Mouse (Mus musculus): Measurements from ENCODE around the gene Tspan14. TPM values are rescaled to one million over a fixed set of nuclear protein-coding genes. Genes with fewer than 3 reads are reported as not detected.

The Tspan14 gene
- total RNA-seq, 2 experiments from 2014 or later, result 50.2 to 52.1 TPM

DNA sequence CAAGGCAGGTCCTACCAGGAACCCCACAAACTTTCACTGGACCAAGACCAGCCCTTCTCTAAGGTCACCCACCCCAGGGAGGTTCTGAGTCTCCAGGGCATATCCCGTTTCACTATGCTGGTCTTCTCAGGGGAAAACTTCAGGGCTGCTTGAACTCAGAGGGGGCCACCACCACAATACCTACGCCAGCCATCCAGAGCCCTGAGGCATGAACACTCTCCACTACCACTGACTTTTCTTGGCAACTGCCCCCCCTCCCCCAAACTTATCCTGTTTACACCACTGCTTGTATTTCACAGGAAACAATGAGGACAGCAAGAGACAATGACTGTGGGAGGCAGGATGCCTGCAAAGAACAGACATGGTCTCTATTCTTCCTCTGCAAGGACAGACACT is 7.6 kb downstream of the Tspan14 start:
- intact Hi-C loops (cut with DNase I), result no loop called here
- no peak for TF ChIP-seq CTCF (IDR thresholded peaks at IDR 0.05)
- Histone ChIP-seq H3K4me3 (no peak overlapping the region), H3K27ac (peak overlapping the region; percentile 95)
- DNase-seq (ENCODE audit: extremely low spot score in 1 of 2, low spot score in 2 of 2), result no peak

DNA sequence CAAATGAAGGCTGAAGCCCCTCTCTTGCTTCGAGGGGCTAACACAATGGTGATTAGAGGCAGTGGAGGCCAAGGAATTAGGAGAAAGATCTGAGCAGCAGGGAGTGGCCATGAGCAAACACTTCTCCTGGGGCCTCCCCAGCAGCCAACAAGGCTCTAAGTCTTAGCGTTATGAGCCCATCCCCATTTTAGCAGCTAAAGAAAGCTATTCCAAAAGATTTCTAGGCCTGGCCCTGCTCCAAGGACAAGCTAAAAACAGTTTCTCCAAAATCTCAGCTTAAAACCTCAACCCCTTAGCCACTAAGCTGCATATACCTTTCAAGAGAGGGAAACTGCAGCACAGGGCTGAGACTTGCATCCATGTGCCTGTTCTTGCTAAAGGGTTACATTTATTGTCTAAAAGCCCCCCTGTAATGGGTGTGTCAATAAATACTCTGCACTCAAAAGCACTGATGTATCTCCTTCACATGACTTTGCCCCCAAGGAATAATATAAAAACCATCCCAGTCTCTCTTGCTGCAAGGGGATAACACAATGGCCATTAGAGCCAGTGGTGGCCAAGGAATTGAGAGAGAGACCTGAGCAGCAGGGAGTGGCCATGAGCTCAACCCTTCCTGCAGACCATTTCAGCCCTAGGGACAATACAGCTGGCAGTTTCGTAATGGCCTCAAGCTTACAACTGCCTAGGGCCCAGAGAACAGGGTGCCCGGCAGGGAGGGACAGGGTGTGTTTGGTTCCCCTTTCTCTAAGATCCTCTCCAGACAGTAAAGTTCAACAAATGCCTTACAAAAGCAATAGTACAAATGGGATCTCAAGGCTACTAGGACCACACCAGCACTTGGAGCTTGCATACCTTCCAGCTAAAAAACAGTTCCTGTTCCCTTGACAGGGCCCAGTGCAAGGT is 8.3 kb downstream of the Tspan14 start:
- peak overlapping the region; percentile 95 for H3K27ac ChIP-seq
- peak; percentile 46 to 56 for DNase-seq (ENCODE audit: extremely low spot score in 1 of 2, low spot score in 2 of 2)
- H3K4me3 ChIP-seq, result no peak overlapping the region
- intact Hi-C loops (cut with DNase I), result no loop called here
- TF ChIP-seq CTCF (IDR thresholded peaks at IDR 0.05), result no peak

DNA sequence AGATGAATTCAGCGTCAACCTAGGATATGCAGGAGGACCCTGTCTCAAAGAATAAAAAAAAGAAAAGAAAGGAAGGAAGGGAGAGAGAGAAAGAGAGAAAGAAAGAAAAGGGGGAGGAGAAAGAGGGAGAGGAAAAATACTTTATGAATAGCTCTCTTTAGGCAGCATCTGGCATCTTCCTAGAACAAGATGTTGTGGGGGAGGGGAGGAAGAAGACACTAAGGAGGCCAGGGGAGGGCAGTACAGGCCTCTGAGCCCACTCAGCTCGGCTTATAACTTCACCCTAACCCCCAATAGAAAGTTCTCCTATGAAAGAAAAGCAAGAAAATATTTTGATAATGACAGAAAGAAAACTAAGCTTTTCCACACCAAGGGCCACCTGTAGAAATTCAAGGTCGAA is 9.0 kb downstream of the Tspan14 start:
- intact Hi-C loops (cut with DNase I), result no loop called here

DNA sequence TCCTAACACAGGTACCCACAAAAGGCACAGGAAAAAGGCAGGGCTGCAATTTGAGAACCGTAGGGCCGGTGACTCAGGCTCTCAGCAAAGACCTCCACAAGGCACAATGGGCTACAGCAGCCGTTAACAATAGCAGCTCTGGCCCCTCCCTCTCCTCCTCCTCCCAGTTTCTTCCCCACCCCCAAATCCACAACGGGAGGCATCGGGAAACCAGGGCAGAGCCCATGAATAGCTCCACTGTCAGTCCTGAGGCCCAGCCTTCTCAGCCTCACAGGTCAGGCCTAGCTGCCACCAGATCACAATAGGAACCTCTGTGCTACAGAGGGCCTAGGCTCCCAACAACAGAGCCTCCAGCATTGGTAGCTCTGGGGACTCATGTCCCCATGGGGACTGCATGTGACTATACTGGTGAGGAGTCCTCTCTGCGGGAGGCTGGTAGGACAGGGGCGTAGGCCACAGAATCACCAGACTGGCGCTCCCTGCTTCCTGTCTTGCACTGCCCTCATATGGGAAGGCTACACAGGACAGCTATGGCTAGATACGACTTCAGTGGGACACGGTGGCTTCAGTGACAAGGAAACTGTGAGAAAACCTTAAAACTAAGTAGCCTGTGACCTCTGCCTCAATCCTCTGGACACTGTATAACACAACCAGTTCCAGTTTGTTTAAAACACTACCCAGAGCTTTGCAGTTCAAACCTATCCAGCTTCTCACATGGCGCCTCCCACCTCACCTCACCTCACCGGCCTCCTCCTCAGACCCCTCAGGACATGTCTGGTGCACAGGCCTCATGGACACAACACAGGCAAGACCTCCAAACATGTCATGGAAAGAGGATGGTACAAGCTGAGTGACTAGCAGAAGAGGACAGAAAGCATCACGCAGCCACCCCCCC is 10.1 kb downstream of the Tspan14 start:
- peak; percentile 15 for TF ChIP-seq CTCF (IDR thresholded peaks at IDR 0.05)
- Histone ChIP-seq H3K27ac (peak overlapping the region; percentile 95), H3K4me3 (0 out of 2 replicates have a peak overlapping the region, but pooled peaks have one; percentile 1)
- intact Hi-C loops (cut with DNase I), result no loop called here
- DNase-seq (ENCODE audit: extremely low spot score in 1 of 2, low spot score in 2 of 2), result peak; percentile 67

More for the DNA sequence above, 9.0 kb downstream of the Tspan14 start:
- DNase-seq (ENCODE audit: extremely low spot score in 1 of 2, low spot score in 2 of 2), result no peak
- TF ChIP-seq CTCF (IDR thresholded peaks at IDR 0.05), result no peak
- Histone ChIP-seq H3K27ac (peak overlapping the region; percentile 95), H3K4me3 (no peak overlapping the region)

DNA sequence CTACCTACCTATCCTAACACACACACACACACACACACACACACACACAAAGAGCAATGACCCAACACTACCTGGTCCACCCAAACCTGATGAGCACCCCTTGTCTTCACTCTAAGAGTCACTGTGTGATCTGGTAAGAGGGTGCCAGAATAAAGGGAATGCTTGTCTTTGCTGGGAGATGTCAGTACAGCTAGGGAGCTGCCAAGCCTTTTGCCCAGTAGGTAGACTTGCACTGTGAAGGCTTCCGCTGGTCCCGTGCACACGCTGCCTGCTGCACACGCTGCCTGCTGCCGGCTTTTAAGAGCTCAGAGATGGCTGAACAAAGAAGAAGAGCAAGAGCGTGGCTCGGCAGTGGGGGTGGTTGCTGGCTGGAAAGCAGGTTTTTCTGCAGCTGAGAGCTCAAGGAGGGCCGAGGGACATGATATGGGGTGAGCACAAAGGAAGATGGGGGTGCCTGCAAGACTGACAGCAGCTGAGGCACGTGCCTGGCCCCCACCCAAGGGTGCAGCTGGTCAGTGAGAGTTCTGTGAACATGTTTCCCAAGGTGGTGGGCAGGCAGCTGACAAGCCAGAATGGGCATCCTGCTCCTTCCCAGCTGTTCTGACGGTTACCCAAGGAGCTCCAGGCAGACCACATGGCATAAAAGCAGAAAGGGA is 10.9 kb downstream of the Tspan14 start:
- TF ChIP-seq CTCF (IDR thresholded peaks at IDR 0.05), result no peak
- Histone ChIP-seq H3K27ac (peak overlapping the region; percentile 95), H3K4me3 (0 out of 2 replicates have a peak overlapping the region, but pooled peaks have one; percentile 1)
- intact Hi-C loops (cut with DNase I), result no loop called here
- DNase-seq (ENCODE audit: extremely low spot score in 1 of 2, low spot score in 2 of 2), result peak; percentile 68 to 83

DNA sequence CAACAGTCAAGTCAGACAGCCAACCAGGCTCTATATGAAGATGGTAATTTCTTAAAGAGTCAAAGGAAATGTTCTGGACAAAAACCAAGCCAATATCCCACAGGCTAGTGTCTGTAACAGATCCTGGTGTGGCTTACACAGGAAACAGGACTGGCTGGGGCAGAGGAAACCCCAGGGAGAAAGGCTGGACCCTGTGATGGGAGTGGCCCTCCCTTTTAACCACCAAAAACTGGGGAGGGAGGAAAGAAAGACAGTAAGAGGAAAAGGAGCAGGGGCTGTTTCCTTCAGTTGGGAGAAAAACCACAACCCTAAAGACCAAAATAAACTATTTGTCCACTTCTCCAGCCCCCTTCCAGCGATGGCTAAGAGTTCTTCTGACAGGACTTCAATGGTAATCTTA is 11.5 kb downstream of the Tspan14 start:
- peak overlapping the region; percentile 95 for H3K27ac ChIP-seq
- DNase-seq (ENCODE audit: extremely low spot score in 1 of 2, low spot score in 2 of 2), result no peak
- intact Hi-C loops (cut with DNase I), result no loop called here

DNA sequence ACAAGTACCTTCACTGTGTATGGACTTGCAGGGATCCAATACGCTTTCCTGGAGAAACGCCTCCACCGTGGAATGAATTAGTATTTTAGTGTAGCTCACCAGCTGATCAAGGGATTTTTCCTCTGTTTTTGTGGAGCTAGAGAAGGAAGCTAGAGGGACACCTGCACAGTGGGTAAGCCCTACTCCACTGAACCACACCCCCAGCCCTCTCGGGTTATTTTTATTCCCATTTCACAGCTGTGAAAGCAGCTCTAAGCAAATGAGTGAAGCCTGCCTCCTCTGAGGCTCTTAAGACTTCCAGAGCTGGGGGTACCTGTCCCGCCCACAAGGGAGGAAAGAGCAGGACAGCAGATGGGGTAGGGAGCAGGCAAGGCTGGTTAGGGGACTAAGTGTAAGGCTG is 13.2 kb downstream of the Tspan14 start:
- no peak overlapping the region for H3K4me3 ChIP-seq
- no peak for TF ChIP-seq CTCF (IDR thresholded peaks at IDR 0.05)
- H3K27ac ChIP-seq, result peak overlapping the region; percentile 95
- no peak for DNase-seq (ENCODE audit: extremely low spot score in 1 of 2, low spot score in 2 of 2)
- intact Hi-C loops (cut with DNase I), result no loop called here

More for the DNA sequence above, 11.5 kb downstream of the Tspan14 start:
- no peak for TF ChIP-seq CTCF (IDR thresholded peaks at IDR 0.05)
- no peak overlapping the region for H3K4me3 ChIP-seq

DNA sequence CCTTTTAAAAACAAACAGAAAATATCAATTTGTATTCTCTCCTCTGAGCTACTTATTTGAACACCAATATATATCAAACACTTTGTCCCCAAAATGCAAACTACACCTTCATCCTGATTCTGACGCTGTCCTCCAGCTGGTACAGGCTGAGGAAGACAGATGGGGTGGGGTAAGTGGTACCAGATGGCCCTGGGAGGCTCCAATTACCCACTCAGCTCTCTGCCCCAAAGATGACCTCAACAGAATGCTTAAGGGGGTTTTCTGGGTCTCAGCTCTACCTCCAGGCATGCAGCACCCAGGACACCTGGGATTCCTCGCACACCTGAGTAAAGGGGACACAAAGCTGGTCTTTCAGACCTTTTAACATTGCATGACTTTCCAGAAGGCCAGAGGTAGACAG is 13.9 kb downstream of the Tspan14 start:
- intact Hi-C loops (cut with DNase I), result no loop called here
- DNase-seq (ENCODE audit: extremely low spot score in 1 of 2, low spot score in 2 of 2), result no peak

DNA sequence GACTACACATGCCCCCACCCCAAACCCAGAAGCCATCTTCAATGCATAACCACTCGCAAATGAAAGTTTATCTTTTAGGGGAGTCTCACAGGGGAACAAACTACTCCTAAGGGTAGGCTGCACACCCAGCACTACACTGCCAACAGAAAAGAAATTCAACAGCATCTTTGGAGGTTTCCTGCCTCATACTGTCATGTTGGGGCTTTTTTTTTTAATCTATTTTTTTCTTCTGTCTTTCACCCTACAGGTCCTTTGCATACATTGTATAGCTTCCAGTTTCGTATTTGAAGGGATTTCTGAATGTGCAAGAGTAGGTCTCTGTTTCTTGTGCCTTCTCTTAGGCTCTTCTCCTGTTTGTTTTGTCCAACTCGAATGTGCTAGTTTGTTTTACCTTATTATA is 14.3 kb downstream of the Tspan14 start:
- H3K27ac ChIP-seq, result peak overlapping the region; percentile 51
- intact Hi-C loops (cut with DNase I), result no loop called here
- no peak overlapping the region for H3K4me3 ChIP-seq
- no peak for TF ChIP-seq CTCF (IDR thresholded peaks at IDR 0.05)
- no peak for DNase-seq (ENCODE audit: extremely low spot score in 1 of 2, low spot score in 2 of 2)

More for the DNA sequence above, 13.9 kb downstream of the Tspan14 start:
- Histone ChIP-seq H3K4me3 (no peak overlapping the region), H3K27ac (peak overlapping the region; percentile 95)
- TF ChIP-seq CTCF (IDR thresholded peaks at IDR 0.05), result no peak

DNA sequence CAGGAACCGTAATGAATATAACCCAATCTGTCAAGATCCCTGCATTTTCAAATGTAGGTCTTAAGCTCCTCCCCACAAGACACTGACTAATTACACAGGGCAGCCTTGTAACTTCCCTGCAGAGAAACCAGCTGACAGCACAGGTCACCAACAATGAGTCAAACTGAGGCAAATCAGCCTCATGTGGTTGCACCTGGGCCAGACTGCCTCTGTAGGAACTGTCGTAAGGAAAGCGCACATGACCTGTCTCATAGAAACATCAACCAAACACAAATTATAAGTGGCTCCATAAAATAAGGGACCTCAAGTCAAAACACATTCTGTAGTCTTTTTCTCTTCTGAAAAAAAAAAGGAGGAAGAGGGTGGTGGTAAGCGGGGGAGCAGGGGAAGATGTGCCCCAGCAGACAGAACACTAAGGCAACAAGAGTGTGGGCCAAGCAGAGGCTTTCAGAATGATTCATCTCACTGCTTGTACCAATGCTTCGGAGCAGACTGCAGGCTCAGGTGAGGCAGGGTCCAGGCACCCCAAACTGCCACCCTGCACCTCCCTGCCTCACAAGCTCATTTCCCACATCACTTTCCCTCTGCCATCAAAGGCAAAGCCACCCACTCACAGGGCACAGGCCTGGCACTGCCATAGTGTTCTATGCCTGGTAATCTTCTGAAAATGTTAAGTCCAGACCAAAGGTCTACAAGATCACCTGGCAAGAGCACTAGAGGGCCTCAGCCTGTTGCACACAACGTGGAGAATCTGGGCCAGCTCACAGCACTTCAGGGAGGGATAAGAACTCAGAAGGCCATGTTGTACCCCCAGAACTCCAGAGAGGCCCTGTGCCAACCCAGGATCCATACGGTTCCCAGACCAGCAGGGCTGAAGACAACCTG is 16.6 kb downstream of the Tspan14 start:
- Histone ChIP-seq H3K4me3 (no peak overlapping the region), H3K27ac (peak overlapping the region; percentile 82)
- intact Hi-C loops (cut with DNase I), result no loop called here
- DNase-seq (ENCODE audit: extremely low spot score in 1 of 2, low spot score in 2 of 2), result no peak
- TF ChIP-seq CTCF (IDR thresholded peaks at IDR 0.05), result no peak

DNA sequence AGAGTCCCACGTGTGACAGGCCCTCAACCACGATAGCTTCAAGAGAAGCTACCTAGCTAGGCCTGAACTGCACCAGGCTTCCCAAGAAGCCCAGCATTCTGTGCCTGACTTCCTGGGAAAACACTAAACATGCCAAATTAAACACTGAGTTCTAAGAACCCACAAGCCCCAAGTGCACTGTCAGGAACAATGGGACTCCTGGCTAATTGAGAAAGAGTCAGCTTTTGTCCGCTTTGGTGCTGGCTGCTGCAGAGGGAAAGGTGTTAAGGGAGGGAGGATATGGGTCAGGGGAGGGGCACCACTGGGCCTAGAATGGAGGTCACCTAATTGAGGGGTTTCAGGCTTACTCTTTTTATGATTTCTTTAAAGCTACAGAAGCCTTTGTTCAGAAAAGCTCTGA is 17.6 kb downstream of the Tspan14 start:
- no peak overlapping the region for H3K4me3 ChIP-seq
- peak overlapping the region; percentile 82 for H3K27ac ChIP-seq
- intact Hi-C loops (cut with DNase I), result no loop called here
- DNase-seq (ENCODE audit: extremely low spot score in 1 of 2, low spot score in 2 of 2), result no peak
- no peak for TF ChIP-seq CTCF (IDR thresholded peaks at IDR 0.05)

Measured in left cerebral cortex, adult 2 months (tissue).